Mouse (Mus musculus) C2C12 (cell line): ENCODE measurements around the gene Enho. TPM values are rescaled to one million over a fixed set of nuclear protein-coding genes. Genes with fewer than 3 reads are reported as not detected.

Experiments
- H3K27me3 ChIP-seq: one replicate; pipeline ENCODE4 v1.6.1; 2011; ENCODE audit not compliant: control insufficient read depth, insufficient read depth, insufficient read length
- H3K36me3 ChIP-seq: one replicate; pipeline ENCODE4 v1.6.1; 2011; ENCODE audit not compliant: control insufficient read depth, insufficient read depth
- H3K4me3 ChIP-seq: one replicate; pipeline ENCODE4 v1.5.1; 2011; ENCODE audit warnings: mild to moderate bottlenecking, control low read depth; ENCODE audit not compliant: poor library complexity, insufficient read depth, severe bottlenecking
- H3K79me2 ChIP-seq: one replicate; pipeline ENCODE4 v1.6.1; 2011; ENCODE audit not compliant: control insufficient read depth, insufficient read depth
- H3K79me3 ChIP-seq: one replicate; pipeline ENCODE4 v1.6.1; 2011; ENCODE audit warnings: low read depth, control low read depth
- H3ac ChIP-seq: one replicate; pipeline ENCODE3; 2011; ENCODE audit warnings: low read depth; ENCODE audit not compliant: control insufficient read depth, insufficient read length
- CEBPB ChIP-seq: IDR thresholded peaks from one replicate; pipeline ENCODE4 v1.6.1; 2011; ENCODE audit warnings: low read depth, mild to moderate bottlenecking, control low read depth, moderate library complexity
- CTCF ChIP-seq: IDR thresholded peaks from one replicate; pipeline ENCODE4 v1.5.1; 2011; ENCODE audit not compliant: control insufficient read depth, insufficient read depth, insufficient read length
- FOSL1 ChIP-seq: IDR thresholded peaks from one replicate; pipeline ENCODE4 v1.8.0; 2011; ENCODE audit warnings: mild to moderate bottlenecking, low read length; ENCODE audit not compliant: poor library complexity, insufficient read depth, severe bottlenecking
- MAX ChIP-seq: IDR thresholded peaks from one replicate; pipeline ENCODE4 v1.6.1; 2011; ENCODE audit warnings: mild to moderate bottlenecking, control low read depth
- MYOD1 ChIP-seq: IDR thresholded peaks from one replicate; pipeline ENCODE4 v1.6.1; 2011; ENCODE audit warnings: low read depth; ENCODE audit not compliant: control insufficient read depth, insufficient read length
- MYOG ChIP-seq: IDR thresholded peaks from one replicate; pipeline ENCODE4 v1.6.1; 2011; ENCODE audit not compliant: control insufficient read depth, insufficient read length; ENCODE audit errors: extremely low read depth
- USF1 ChIP-seq: IDR thresholded peaks from one replicate; pipeline ENCODE4 v1.6.1; 2011; ENCODE audit warnings: low read depth, mild to moderate bottlenecking, control low read depth, moderate library complexity
- polyA plus RNA-seq: library from polyadenylated mRNA; unstranded; fragments of >200 nt; fragmentation: generic; extraction: Trizol; gene quantifications from one replicate; pipeline ENCODE4 v1.2.1, GENCODE M21; 2012; ENCODE audit warnings: missing spikeins

Enho gene
- polyA plus RNA-seq, 1 experiment, result 1.2 TPM

DNA sequence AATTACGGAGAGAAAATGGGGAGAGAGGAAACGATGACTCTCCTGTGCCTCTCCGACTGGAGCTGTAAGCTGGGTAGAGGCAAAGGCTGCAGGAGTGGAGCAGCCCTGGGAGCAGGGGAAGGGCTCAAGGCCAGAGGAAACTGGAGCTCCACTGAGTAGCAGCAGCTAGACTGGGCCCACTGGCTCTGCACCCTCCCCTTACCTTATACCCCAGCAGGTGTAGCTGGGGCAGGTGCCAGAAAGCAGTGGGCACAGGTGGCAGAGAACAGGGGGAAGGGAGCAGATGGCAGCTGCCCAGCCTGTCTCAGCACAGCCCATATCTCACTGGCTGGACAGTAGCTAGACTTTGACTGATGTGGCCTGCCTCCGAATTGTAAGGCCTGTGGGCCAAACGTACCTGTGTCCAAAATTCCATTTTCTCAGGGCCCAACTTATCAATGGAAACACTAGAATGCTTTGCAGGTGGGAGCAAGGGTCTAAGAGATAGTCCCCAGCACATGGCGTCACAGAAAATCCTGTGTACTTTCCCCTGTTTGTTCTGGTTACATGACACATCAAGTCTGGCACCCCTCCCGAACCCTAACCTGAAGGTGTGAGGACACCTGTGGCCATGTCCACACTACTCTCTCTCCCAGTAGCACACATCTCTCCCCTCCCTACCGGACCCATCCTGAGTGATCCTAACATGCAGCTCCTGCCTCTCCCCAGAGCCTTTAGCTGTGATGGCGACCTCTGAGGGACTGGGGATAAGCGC, 3.1 kb downstream of the Enho start:
- TF ChIP-seq FOSL1, result no peak
- no peak for TF ChIP-seq MYOD1
- TF ChIP-seq USF1, result no peak
- TF ChIP-seq CTCF, result no peak
- TF ChIP-seq CEBPB, result no peak
- TF ChIP-seq MYOG, result no peak
- no peak for TF ChIP-seq MAX
- Histone ChIP-seq H3K79me2 (no peaks in the 10 kb centered on the region), H3K27me3 (peaks cover 11% of the 10 kb centered on the region), H3K4me3 (no peak overlapping the region), H3K36me3 (no peaks in the 10 kb centered on the region), H3K79me3 (no peaks in the 10 kb centered on the region), H3ac (no peak overlapping the region)

GRCm38 (mm10) chr4:41636366-41636765, 3.8 kb downstream of the Enho start:
- no peaks in the 10 kb centered on the region for H3K79me2 ChIP-seq
- H3K4me3 ChIP-seq, result no peak overlapping the region
- H3K79me3 ChIP-seq, result no peaks in the 10 kb centered on the region
- TF ChIP-seq CTCF, result no peak
- TF ChIP-seq FOSL1, result no peak
- H3K27me3 ChIP-seq, result peaks cover 18% of the 10 kb centered on the region
- H3K36me3 ChIP-seq, result no peaks in the 10 kb centered on the region
- H3ac ChIP-seq, result no peak overlapping the region

GRCm38 (mm10) chr4:41635906-41636305, 4.2 kb downstream of the Enho start:
- H3ac ChIP-seq, result no peak overlapping the region
- H3K4me3 ChIP-seq, result no peak overlapping the region
- no peaks in the 10 kb centered on the region for H3K79me3 ChIP-seq

GRCm38 (mm10) chr4:41635224-41635623, 4.9 kb downstream of the Enho start:
- TF ChIP-seq CEBPB (no peak), MYOD1 (no peak), FOSL1 (no peak), MYOG (no peak), CTCF (no peak), USF1 (no peak), MAX (no peak)
- H3K27me3 ChIP-seq, result peaks cover 24% of the 10 kb centered on the region
- H3K79me3 ChIP-seq, result no peaks in the 10 kb centered on the region
- no peak overlapping the region for H3K4me3 ChIP-seq
- no peak overlapping the region for H3ac ChIP-seq
- no peaks in the 10 kb centered on the region for H3K36me3 ChIP-seq
- H3K79me2 ChIP-seq, result no peaks in the 10 kb centered on the region

More at GRCm38 (mm10) chr4:41635906-41636305, 4.2 kb downstream of the Enho start:
- TF ChIP-seq FOSL1 (no peak), MYOG (no peak), CTCF (no peak), CEBPB (no peak), MYOD1 (no peak), USF1 (no peak), MAX (no peak)
- Histone ChIP-seq H3K36me3 (no peaks in the 10 kb centered on the region), H3K79me2 (no peaks in the 10 kb centered on the region), H3K27me3 (peaks cover 22% of the 10 kb centered on the region)

DNA sequence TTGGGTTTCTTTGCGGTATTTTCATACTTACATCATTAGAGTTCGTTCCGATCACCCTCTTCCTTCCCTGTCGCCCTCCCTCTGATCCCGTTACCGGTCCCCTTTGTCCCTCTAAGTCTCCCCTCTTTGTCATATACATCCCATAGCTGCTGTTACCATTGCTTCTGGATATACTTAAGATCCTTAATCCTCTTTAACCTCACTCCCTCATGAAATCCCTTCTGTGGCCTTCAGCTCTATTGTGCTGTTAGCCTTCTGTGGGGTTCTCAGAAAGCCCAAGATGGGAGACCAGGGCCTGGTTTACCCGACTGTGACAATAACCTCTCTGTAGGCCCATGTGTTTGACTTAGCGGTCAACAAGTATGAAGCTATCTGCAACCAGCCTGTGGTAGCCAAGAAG, 5.5 kb downstream of the Enho start:
- Histone ChIP-seq H3K27me3 (peaks cover 30% of the 10 kb centered on the region), H3K36me3 (no peaks in the 10 kb centered on the region), H3ac (no peak overlapping the region), H3K79me3 (no peaks in the 10 kb centered on the region), H3K79me2 (no peaks in the 10 kb centered on the region), H3K4me3 (no peak overlapping the region)
- TF ChIP-seq MYOG (no peak), MAX (no peak), FOSL1 (no peak), CEBPB (no peak)

- Histone ChIP-seq H3K79me2 (no peaks in the 10 kb centered on the region), H3K4me3 (no peak overlapping the region), H3K79me3 (no peaks in the 10 kb centered on the region), H3K36me3 (no peaks in the 10 kb centered on the region), H3ac (no peak overlapping the region), H3K27me3 (peaks cover 40% of the 10 kb centered on the region)
- TF ChIP-seq CTCF (no peak), MYOG (no peak), CEBPB (no peak), MAX (no peak), USF1 (no peak), FOSL1 (no peak), MYOD1 (no peak)
Measured at GRCm38 (mm10) chr4:41633001-41633400, 7.1 kb downstream of the Enho start.
